Mouse (Mus musculus): ENCODE results near the gene Frmd8. TPM values are rescaled to one million over a fixed set of nuclear protein-coding genes. Genes with fewer than 3 reads are reported as not detected.

The Frmd8 gene
- total RNA-seq, 2 experiments from 2014 or later, result 35.5 to 52.6 TPM

- DNase-seq, result peak in 1 of 2 experiments; percentile 0
Observed at GRCm38 (mm10) chr19:5850860-5851259, 24.2 kb downstream of the Frmd8 start.

DNA sequence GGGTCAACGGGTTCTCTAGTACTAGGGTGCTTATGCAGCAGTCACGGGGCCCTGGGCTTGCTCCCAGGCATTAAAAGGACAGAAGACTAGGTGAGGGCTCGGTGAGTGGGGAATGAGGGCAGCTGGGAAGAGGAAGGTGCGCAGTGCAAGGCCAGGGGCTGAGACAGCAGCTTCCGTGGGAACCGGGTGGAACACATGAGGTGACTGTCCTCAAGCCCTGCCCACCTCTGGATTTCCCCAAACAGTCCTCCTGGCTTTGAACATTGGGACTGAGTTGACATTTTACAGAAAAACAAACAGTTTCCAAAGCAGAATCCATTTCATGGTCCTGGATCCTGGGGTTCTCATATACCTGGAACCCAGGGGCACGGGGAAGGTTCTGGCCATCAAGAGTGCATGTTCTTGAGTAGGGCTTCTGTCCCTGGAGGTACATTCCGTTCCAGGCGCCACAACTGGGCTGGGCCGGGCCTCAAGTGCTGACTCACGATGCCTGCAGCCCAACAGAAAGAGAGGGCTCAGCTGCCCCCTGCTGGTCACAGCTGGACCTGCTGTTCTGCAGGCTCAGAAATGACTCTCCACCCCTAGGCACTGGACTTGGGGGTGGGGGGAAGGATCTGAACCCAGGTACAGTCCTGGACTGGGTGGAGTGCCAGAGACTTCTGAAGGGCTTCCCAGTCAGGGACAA is 25.1 kb downstream of the Frmd8 start:
- peak; percentile 95 to 96 for DNase-seq

- peak; percentile 77 to 81 for DNase-seq
Observed at GRCm38 (mm10) chr19:5848826-5849672, 26.0 kb downstream of the Frmd8 start.

- peak; percentile 90 for DNase-seq
Observed at GRCm38 (mm10) chr19:5848032-5848825, 26.8 kb downstream of the Frmd8 start.

GRCm38 (mm10) chr19:5847306-5847796 is 27.7 kb downstream of the Frmd8 start:
- peak in 1 of 2 experiments; percentile 43 for DNase-seq

DNA sequence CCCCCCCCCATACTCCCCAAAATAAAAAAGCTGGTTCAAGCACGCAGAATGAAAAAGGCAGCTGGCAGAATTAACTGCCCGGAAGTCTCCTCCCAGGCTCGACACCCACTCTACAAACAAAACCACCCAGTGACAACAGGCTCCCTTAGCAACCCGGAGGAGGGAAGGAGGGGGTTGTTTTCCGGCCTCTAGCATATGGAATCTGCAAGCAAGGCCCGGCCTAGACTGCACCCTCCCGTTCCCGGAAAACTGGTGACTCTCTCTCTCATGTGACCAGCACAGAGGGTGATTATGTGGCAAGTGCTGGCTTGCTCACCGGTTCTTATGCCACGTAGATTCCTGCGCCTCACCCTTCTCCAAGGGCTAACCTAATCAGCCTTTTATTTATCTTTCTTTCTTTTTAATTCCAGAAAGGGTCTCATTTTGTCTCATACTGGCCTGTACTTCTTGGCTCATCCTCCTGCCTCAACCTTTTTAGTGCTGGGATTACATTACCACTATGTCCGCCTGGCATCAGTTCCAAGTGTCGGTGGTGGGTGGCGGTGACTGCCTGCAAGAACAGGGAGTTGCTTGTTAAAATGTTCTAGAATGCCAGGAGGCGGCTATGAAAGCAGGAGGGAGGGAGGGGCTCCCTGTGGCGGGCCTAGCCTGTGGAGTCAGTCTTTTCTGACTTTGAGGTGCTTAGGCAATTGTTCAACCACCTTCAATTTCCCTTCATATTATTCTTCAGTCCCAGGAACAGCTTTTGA is 28.3 kb downstream of the Frmd8 start:
- DNase-seq, result peak; percentile 84 to 86

DNA sequence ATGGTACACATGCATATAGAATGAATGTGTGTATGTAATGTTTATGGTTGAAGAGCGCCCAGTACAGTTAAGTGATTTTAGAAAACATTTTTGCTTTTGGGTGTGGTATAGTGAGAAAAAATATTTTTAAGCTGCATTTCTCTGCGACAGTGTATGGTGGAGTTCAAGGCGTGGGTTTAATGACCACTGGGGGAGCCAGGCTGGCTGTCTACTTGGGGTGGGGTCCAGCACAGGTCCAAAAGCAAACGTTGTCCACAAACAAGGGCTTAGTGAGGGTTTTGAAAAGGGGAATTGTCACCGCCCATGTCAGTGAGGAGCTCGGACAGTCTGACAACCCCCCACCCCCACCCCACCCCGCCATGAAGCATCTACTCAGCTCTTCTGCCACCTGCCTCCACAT is 28.9 kb downstream of the Frmd8 start:
- peak in 1 of 2 experiments; percentile 31 for DNase-seq

- DNase-seq, result peak; percentile 96 to 97
Observed at GRCm38 (mm10) chr19:5845319-5846135, 29.5 kb downstream of the Frmd8 start.

DNA sequence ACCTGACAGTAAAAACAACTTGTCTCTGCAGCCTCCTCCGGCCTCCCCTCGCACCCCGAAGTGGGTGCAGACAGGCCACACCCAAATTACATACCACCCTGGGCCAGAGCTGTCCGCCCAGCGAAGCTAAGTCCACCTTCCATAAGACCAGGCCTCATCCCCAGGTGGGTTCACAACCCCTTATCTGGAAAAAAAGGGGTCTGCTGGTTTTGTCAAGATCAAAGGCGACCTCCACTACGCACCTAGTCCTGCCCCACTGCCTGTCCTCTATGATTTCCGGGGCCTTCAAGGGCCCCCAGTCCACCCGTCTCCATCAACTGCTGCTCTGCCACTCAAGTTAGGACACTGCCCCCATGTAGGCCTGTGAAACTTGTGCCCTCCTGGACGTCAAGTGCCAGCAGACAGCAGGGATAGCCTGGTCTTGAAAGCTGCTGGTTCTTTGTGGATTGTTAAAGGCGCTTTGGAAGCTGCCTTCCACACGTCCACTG is 30.2 kb downstream of the Frmd8 start:
- DNase-seq, result no peak

- DNase-seq, result peak in 1 of 2 experiments; percentile 49
Observed at GRCm38 (mm10) chr19:5843781-5844691, 31.0 kb downstream of the Frmd8 start.

GRCm38 (mm10) chr19:5842785-5843730 is 32.0 kb downstream of the Frmd8 start:
- DNase-seq, result peak in 1 of 2 experiments; percentile 68

DNA sequence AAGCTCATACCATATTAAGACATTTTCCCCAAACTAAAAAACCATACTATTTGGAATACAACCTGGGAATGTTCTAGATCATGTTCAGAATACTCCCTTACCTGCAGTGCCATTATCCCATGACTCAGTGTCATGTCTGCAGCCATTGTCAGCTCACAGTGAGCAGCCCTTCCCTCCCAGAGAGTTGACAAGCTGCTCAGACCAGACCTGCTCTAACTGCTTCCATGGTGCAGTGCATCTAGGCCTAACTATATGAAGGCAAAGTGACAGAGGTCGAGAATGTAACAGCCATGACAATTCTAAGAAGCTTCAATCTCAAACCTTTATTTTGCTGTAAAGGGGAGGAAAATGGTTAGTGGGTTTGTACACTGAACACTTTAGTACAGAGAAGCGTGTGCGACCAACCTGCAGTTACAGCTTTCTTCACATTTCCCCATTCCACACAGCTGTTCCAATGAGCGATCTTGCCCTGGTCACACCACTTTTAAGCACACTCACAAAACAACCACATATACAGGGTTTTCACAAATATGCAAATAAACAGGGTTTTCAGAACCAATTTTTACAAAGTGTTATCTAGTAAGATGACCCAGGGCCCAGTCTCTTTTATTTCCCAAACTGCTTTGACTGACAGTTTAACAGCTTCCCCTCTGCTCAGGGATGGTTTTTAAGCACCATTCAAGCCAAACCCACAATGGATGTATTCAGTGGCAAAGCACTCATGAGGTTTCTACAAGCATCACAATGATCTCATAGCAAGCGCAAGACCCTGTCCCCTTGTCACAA is 32.9 kb downstream of the Frmd8 start:
- no peak for DNase-seq

GRCm38 (mm10) chr19:5841389-5841946 is 33.6 kb downstream of the Frmd8 start:
- DNase-seq, result peak in 1 of 2 experiments; percentile 38

- no peak for DNase-seq
Observed at GRCm38 (mm10) chr19:5840890-5841388, 34.1 kb downstream of the Frmd8 start.

GRCm38 (mm10) chr19:5840086-5840889 is 34.8 kb downstream of the Frmd8 start:
- peak in 1 of 2 experiments; percentile 24 for DNase-seq
